Mouse (Mus musculus) kidney, embryonic 16.5 days (tissue): Measurements from ENCODE around the gene Gzmc. TPM values are rescaled to one million over a fixed set of nuclear protein-coding genes. Genes with fewer than 3 reads are reported as not detected.
A peak's percentile ranks its signal among the peaks of the same experiment; 100 is the strongest.
"Not testable (repeated sequence)": the region's sequence is repeated elsewhere in the genome, so short reads cannot be mapped to it uniquely, and the experiment has no call there.

Experiments used
- ATAC-seq: fragments of 200-750 bp; cut with Nextera tagmentation; 2 replicates; pipeline ENCODE4 v1.8.0; 2017; ENCODE audit warnings: moderate TSS enrichment; ENCODE audit not compliant: low FRiP score, low TSS enrichment
- H3K27ac ChIP-seq: fragments of 300-500 bp; sonication (generic); 2 replicates; pipeline ENCODE4 v1.5.1; 2014; ENCODE audit warnings: low read length
- H3K27me3 ChIP-seq: fragments of 300-500 bp; sonication (generic); 2 replicates; pipeline ENCODE4 v1.6.1; 2014; ENCODE audit warnings: low read length, control low read depth, mixed read lengths; ENCODE audit not compliant: insufficient read depth
- H3K36me3 ChIP-seq: fragments of 300-500 bp; sonication (generic); 2 replicates; pipeline ENCODE4 v1.6.1; 2014; ENCODE audit warnings: low read length, control low read depth, mixed read lengths; ENCODE audit not compliant: insufficient read depth
- H3K4me1 ChIP-seq: fragments of 300-500 bp; sonication (generic); 2 replicates; pipeline ENCODE4 v1.6.1; 2014; ENCODE audit warnings: low read length, control low read depth, mixed read lengths; ENCODE audit not compliant: insufficient read depth
- H3K4me2 ChIP-seq: fragments of 300-500 bp; sonication (generic); replicated peaks from 2 replicates; pipeline ENCODE4 v1.6.1; 2014; ENCODE audit warnings: low read depth, low read length
- H3K4me3 ChIP-seq: fragments of 300-500 bp; sonication (generic); 2 replicates; pipeline ENCODE4 v1.5.1; 2014; ENCODE audit warnings: mild to moderate bottlenecking, low read length
- H3K9ac ChIP-seq: fragments of 300-500 bp; sonication (generic); replicated peaks from 2 replicates; pipeline ENCODE4 v1.6.1; 2014; ENCODE audit warnings: low read length
- H3K9me3 ChIP-seq: fragments of 300-500 bp; sonication (generic); 2 replicates; pipeline ENCODE4 v1.6.1; 2016; ENCODE audit warnings: low read length, control low read depth
- WGBS: fragments of 180-500 bp; shearing (Covaris S2); extraction: QIAGEN DNeasy Blood & Tissue Kit; methylation state at CpG from one replicate; pipeline ENCODE4 v1.1.7; 2014; 5-methylcytosine and 5-hydroxymethylcytosine counted together
- polyA plus RNA-seq: library from polyadenylated mRNA; unstranded; fragments of >200 nt; fragmentation: Nextera tagmentation; extraction: Ambion mirVana; gene quantifications from 2 replicates; pipeline ENCODE4 v1.2.1, GENCODE M21; 2015

Gene Gzmc
- not detected in 2 replicates for polyA plus RNA-seq

DNA sequence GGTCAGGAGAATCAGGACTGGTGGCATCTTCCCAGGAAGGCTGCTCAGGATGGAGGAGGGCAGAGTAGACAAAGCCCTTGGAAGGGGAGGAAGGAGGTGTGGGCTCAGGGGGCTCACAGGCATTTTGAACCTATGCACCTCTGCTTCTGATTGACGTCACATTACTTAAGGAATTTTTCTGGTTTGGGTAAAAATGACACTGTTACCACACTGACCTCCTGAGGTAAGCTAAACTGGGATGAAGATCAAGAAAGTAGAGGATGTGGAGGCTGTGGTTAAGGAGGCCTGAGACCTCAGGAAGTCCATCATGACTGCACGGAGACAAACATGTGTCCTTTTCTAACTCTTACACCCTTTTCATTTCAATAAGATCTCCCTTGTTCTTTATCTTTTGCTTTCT is at the start of gene Gzmc:
TSS of gene Gzmc (minus strand) at position 101 of the 400 bp plus-strand sequence.
- no peak within 1 kb of the TSS for H3K27ac ChIP-seq
- H3K9ac ChIP-seq = no peak within 1 kb of the TSS
- no peaks in the 10 kb centered on the region for H3K9me3 ChIP-seq
- WGBS = 79% methylated on average over 2 of the region's 2 CpGs
- H3K4me1 ChIP-seq = no peaks in the 10 kb centered on the region
- H3K4me2 ChIP-seq = no peak within 1 kb of the TSS
- ATAC-seq = no peak
- no peaks in the 10 kb centered on the region for H3K27me3 ChIP-seq
- H3K4me3 ChIP-seq = no peak within 1 kb of the TSS
- H3K36me3 ChIP-seq = no peaks in the 10 kb centered on the region

DNA sequence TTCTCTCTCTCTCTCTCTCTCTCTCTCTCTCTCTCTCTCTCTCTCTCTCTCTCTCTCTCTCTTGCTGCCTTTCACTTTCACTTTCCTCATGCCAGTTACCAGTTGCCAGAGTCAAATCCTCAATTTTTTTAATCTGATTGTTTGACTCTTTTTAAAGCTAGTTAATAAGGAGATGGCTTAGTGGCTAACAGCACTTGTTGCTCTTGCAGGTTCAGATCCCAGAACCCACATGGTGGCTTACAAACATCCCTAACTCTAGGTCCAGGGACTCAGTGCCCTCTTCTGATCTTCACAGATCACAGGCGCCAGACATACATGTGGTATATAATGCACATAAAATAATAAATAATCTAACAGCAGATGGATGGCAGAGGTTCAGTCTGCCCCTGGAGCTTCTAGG is 49.4 kb upstream of the Gzmc start:
- 84% methylated on average over 1 of the region's 1 CpGs for WGBS
- no peak overlapping the region for H3K9ac ChIP-seq
- no peak overlapping the region for H3K4me2 ChIP-seq
- no peaks in the 10 kb centered on the region for H3K9me3 ChIP-seq
- H3K27ac ChIP-seq = no peak overlapping the region
- no peaks in the 10 kb centered on the region for H3K4me1 ChIP-seq
- no peak for ATAC-seq
- no peaks in the 10 kb centered on the region for H3K27me3 ChIP-seq
- no peak overlapping the region for H3K4me3 ChIP-seq
- H3K36me3 ChIP-seq = no peaks in the 10 kb centered on the region

DNA sequence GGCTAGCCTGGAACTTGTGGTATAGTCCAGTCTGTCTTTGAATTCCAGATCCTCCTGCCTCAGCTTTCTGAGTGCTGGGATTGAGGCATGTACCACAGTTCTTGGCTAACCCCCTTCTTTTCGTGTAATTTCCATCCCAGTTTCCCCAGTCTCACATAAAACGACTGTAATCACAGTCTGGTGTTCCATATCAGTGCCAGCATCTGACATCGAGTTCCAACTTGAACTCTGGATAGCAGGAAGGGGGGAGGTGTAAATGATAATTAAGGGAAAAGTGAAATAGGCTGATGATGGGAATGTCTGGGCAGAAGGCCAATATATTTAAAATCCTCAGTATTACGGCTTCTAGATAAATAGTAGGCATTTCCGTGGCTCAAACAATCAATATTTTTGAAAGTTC is 46.6 kb upstream of the Gzmc start:
- 49% methylated on average over 5 of the region's 5 CpGs for WGBS
- Histone ChIP-seq H3K4me2 (no peak overlapping the region), H3K9me3 (no peaks in the 10 kb centered on the region), H3K27me3 (no peaks in the 10 kb centered on the region), H3K27ac (no peak overlapping the region), H3K36me3 (no peaks in the 10 kb centered on the region), H3K9ac (no peak overlapping the region), H3K4me1 (no peaks in the 10 kb centered on the region), H3K4me3 (no peak overlapping the region)
- no peak for ATAC-seq

DNA sequence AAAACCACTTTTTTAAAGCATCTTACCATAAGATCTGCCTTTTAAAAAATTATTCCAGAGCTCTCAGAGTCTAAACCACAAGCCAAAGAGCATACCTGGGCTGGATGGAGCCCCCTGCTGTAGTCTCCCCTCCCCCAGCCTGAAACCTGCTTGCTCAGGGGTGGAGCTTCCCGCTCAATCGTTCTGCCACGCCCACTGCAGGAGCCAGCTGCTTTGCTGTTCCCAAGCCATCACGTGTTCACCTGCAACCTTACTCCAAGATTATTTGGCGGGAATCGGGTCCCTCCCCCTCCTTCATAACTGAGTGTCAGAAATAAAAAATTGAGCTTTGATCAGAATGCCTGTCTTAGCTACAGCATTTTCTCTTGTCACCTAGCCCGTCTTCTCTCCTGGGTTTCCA is 44.2 kb upstream of the Gzmc start:
- not testable (repeated sequence) for H3K4me1 ChIP-seq, H3K27ac ChIP-seq, H3K4me3 ChIP-seq, H3K4me2 ChIP-seq, H3K9ac ChIP-seq, H3K9me3 ChIP-seq, H3K36me3 ChIP-seq, H3K27me3 ChIP-seq, ATAC-seq
- 50% methylated on average over 7 of the region's 7 CpGs for WGBS

DNA sequence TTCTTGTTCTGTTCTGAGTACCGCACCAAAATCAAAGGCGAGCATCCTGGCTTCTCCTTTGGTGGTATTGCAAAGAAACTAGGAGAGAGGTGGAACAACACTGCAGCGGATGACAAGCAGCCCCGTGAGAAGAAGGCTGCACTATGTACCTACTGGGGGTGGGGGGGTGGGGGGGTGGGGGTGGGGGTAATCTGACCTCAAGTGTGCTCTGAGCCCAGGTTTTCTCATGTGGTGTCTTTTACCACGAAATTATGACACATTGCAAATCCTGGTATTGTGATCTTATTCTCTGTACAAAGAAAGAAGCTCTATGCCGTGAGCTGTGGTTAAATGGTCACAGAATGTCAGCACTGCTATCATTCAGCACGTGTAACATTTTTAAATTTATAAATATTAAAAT is 41.6 kb upstream of the Gzmc start:
- not testable (repeated sequence) for H3K27me3 ChIP-seq, H3K9ac ChIP-seq, H3K4me3 ChIP-seq, H3K36me3 ChIP-seq, H3K27ac ChIP-seq, H3K4me2 ChIP-seq, H3K9me3 ChIP-seq, ATAC-seq, H3K4me1 ChIP-seq
- 89% methylated on average over 7 of the region's 7 CpGs for WGBS

DNA sequence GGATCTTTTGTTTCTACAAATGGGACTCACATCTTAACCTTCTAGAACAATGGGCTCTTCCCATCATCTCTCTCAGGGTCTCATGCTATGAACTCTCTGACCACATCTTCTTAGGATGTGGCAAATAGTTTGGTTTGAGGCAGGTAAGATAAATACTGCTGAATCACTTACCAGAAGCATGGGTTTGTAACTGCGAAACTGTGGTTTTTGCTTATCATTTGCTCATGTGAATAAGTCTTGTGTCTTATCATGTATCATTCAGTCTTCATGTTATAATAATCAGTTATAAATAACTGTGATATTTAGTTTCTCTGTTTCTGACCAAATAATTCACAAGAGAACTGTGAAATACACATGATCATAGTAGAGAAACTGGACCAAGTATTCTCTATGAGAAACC is 31.7 kb upstream of the Gzmc start:
- H3K27me3 ChIP-seq = no peaks in the 10 kb centered on the region
- no peak overlapping the region for H3K27ac ChIP-seq
- ATAC-seq = no peak
- no peaks in the 10 kb centered on the region for H3K9me3 ChIP-seq
- H3K9ac ChIP-seq = no peak overlapping the region
- no peak overlapping the region for H3K4me2 ChIP-seq
- WGBS = 86% methylated on average over 1 of the region's 1 CpGs
- no peaks in the 10 kb centered on the region for H3K4me1 ChIP-seq
- no peak overlapping the region for H3K4me3 ChIP-seq
- H3K36me3 ChIP-seq = no peaks in the 10 kb centered on the region

DNA sequence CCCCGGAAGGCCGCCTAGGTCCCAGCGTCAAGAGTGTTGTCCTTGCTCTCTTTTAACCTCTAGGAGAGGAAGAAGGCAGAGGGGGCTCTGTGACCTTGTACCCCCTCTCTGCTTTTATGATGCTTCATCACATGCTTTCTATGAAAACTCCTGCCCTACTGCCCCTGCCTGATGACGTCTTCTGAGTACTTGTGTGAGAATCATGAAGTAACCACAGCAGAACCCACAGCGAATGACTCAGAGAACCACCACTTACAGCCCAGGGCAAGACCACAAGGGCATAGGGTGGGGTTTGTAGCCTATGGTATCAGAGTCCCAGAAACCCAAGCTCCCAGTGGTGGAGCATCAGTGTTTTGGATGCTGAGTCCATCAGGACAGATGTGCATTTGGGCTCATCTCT is 27.7 kb upstream of the Gzmc start, which contains the start of gene Gzmb:
TSS of gene Gzmb (minus strand) at position 108 of the 400 bp plus-strand sequence.
- H3K4me2 ChIP-seq = no peak within 1 kb of the TSS
- ATAC-seq = no peak
- no peaks in the 10 kb centered on the region for H3K36me3 ChIP-seq
- H3K27me3 ChIP-seq = no peaks in the 10 kb centered on the region
- WGBS = 85% methylated on average over 5 of the region's 5 CpGs
- no peaks in the 10 kb centered on the region for H3K9me3 ChIP-seq
- H3K4me1 ChIP-seq = no peaks in the 10 kb centered on the region
- no peak within 1 kb of the TSS for H3K4me3 ChIP-seq
- H3K9ac ChIP-seq = no peak within 1 kb of the TSS
- H3K27ac ChIP-seq = no peak within 1 kb of the TSS

DNA sequence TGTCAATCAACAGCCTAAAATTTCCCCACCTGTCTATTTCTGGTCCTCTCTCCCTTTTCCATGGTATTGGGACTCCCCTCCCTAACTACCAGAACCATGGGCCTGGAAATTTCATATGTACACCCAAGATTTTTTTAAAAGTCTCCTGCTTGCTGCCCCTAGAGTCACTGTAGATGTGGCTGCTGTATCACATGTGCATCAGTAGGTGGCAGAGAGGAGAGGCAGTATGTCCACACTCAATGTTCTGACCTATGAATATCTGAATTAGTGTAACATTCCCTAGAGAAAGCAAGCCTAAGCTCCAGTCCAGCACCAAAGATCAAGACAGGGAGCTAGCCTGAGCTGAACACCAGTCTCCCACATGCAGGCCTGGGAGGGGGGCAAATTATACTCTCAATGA is 6.0 kb upstream of the Gzmc start:
- Histone ChIP-seq H3K27ac (no peak overlapping the region), H3K4me1 (no peaks in the 10 kb centered on the region), H3K9ac (no peak overlapping the region), H3K36me3 (no peaks in the 10 kb centered on the region), H3K4me2 (no peak overlapping the region), H3K27me3 (no peaks in the 10 kb centered on the region), H3K9me3 (no peaks in the 10 kb centered on the region), H3K4me3 (no peak overlapping the region)
- ATAC-seq = no peak

DNA sequence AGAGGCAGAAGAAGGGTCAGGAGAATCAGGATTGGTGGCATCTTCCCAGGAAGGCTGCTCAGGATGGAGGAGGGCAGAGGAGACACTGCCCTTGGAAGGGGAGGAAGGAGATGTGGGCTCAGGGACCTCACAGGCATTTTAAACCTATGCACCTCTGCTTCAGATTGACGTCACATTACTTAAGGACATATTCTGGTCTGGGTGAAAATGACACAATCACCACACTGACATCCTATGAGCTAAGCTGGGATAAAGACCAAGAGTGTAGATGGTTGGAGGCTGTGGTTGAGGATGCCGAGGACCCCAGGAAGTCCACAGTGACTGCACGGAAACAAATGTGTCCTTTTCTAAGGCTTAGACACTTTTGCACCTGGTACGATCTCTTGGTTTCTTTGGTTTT is 23.1 kb downstream of the Gzmc start, which contains the start of gene Gzmf:
TSS of gene Gzmf (minus strand) at position 101 of the 400 bp plus-strand sequence.
- ATAC-seq = no peak
- 95% methylated on average over 4 of the region's 4 CpGs for WGBS
- no peak within 1 kb of the TSS for H3K4me3 ChIP-seq
- no peaks in the 10 kb centered on the region for H3K36me3 ChIP-seq
- no peaks in the 10 kb centered on the region for H3K27me3 ChIP-seq
- no peak within 1 kb of the TSS for H3K9ac ChIP-seq
- no peaks in the 10 kb centered on the region for H3K9me3 ChIP-seq
- no peaks in the 10 kb centered on the region for H3K4me1 ChIP-seq
- H3K4me2 ChIP-seq = no peak within 1 kb of the TSS
- H3K27ac ChIP-seq = no peak within 1 kb of the TSS

DNA sequence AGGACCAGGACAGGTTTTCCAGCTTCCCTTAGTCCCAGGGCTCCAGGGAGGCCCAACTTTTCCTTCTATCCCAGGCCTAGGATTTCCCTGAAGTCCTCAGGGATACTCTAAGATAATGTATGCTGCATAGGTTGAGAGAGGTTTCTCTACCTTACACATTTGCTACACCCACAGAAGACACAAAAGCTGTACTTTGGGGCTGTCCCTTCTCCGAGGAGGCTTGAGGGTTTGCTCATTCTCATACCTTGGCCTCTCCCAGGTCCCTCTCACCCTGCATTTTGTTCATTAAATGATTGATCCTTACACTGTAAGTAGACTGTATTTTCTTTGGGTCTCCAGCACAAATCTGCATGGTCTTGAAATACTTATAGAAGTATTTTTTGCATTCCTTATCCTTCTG is 28.8 kb downstream of the Gzmc start:
- Histone ChIP-seq H3K36me3 (no peaks in the 10 kb centered on the region), H3K4me3 (no peak overlapping the region), H3K9me3 (no peaks in the 10 kb centered on the region), H3K4me1 (no peaks in the 10 kb centered on the region), H3K9ac (no peak overlapping the region), H3K27ac (no peak overlapping the region), H3K4me2 (no peak overlapping the region), H3K27me3 (no peaks in the 10 kb centered on the region)
- no peak for ATAC-seq
- WGBS = 91% methylated on average over 1 of the region's 1 CpGs

DNA sequence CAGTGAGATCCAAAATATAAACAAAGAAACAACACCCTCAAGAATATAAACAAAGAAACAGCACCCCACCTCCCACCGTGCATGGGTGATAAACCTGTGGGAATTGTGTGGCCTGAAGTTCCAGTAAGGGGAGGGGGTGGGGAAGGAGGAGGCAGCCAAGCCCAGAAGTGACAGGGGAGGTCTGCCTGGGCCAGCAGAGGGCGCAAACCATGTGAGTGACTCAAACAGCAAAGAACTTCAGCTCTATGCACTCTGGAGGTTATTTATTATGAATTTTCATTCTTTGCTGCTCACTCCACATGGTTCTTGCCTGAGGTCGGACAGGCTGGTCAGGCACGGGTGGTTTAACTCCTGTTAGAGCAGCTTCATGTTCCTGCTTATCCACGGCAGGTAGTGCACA is 29.4 kb downstream of the Gzmc start:
- not testable (repeated sequence) for H3K4me1 ChIP-seq, H3K27me3 ChIP-seq, H3K9me3 ChIP-seq, H3K36me3 ChIP-seq, H3K27ac ChIP-seq, H3K9ac ChIP-seq, H3K4me2 ChIP-seq, H3K4me3 ChIP-seq
- WGBS = 36% methylated on average over 5 of the region's 5 CpGs
- 0 out of 2 replicates have a peak, but pooled peaks have one; percentile 49 for ATAC-seq
